Comparison of ENCODE assay signal across 7 mouse cellular contexts in the genomic region with DNA sequence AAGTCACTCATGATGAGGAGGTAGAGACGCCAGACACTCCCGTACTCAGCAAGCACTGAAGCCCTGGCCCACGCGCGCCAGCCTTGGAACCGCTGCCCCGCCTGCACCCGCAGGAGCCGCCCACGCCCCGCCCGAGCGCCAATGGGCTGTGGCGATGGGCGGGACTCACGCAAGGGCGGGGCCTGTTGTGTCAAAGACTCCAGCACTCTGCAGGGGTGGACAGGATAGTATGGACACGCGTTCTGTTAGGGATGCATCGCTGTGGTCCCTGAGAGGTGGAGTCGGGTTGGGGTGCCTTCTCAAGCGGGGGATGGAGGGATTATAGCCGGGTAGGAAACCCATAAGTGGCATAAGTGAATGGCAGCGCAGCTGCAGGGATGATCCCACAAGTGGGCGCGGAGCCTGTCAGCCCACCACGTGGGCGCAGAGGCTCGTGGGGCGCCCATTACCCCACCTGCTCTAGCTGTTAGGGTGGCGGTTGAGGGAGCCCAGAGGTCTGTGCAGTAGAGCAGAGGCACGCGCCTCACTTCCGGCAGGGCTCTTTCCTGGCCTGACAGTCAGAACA. TPM values are rescaled to one million over a fixed set of nuclear protein-coding genes. Genes with fewer than 3 reads are reported as not detected.
DNase-seq lines count a peak whose midpoint lies in the region; ATAC-seq and TF ChIP-seq lines count a peak whose summit lies in the region.

A gene (minus strand): TSS at position 109 of the 565 bp plus-strand sequence.

- peaks cover 9% of the 10 kb centered on the region; the same call in 1 of the 2 replicates for H3K27me3 ChIP-seq in embryonic facial prominence, embryonic 12.5 days
- no peaks in the 10 kb centered on the region for H3K27me3 ChIP-seq in kidney, adult 2 months (replicated peaks; ENCODE audit: control insufficient read depth, insufficient read depth, low read length)
- peaks cover 18% of the 10 kb centered on the region for H3K27me3 ChIP-seq in limb, embryonic 12.5 days
- H3K27me3 ChIP-seq in midbrain, embryonic 15.5 days (replicated peaks), result no peaks in the 10 kb centered on the region
- H3K27me3 ChIP-seq in spleen, adult 2 months (ENCODE audit: control insufficient read depth, insufficient read depth, low read length), result no peaks in the 10 kb centered on the region

- H3K4me1 ChIP-seq in embryonic facial prominence, embryonic 12.5 days, result peaks cover 8% of the 10 kb centered on the region
- H3K4me1 ChIP-seq in kidney, adult 2 months (ENCODE audit: control insufficient read depth, insufficient read depth, low read length), result no peaks in the 10 kb centered on the region
- peaks cover 11% of the 10 kb centered on the region; the same call in 1 of the 2 replicates for H3K4me1 ChIP-seq in limb, embryonic 12.5 days (replicated peaks)
- H3K4me1 ChIP-seq in midbrain, embryonic 15.5 days, result peaks cover 16% of the 10 kb centered on the region
- no peaks in the 10 kb centered on the region; the same call in 1 of the 2 replicates for H3K4me1 ChIP-seq in spleen, adult 2 months (ENCODE audit: control insufficient read depth, insufficient read depth, insufficient read length)

- H3K9ac ChIP-seq in embryonic facial prominence, embryonic 12.5 days, result peak within 1 kb of the TSS; percentile 58
- H3K9ac ChIP-seq in limb, embryonic 12.5 days (replicated peaks), result peak within 1 kb of the TSS; percentile 62
- peak within 1 kb of the TSS; percentile 66 for H3K9ac ChIP-seq in midbrain, embryonic 15.5 days

- DNase-seq in adrenal gland, postnatal 25 days, result peak; percentile 95
- DNase-seq in heart, adult 18-20 months, result peak; percentile 95 to 96
- peak; percentile 93 for DNase-seq in kidney, adult 2 months
- DNase-seq in spleen, adult 2 months (ENCODE audit: low read depth in 1 of 2, low spot score in 2 of 2), result peak; percentile 65 to 90

- peak; percentile 37 for TF ChIP-seq POLR2A in kidney, adult 2 months (IDR thresholded peaks at IDR 0.05; ENCODE audit: low read depth, low read length)
- no peak; the same call in 1 of the 2 replicates for TF ChIP-seq POLR2A in spleen, adult 2 months (IDR thresholded peaks at IDR 0.05; ENCODE audit: low read depth, low read length)

- H3K4me2 ChIP-seq in embryonic facial prominence, embryonic 12.5 days (replicated peaks), result peak within 1 kb of the TSS; percentile 100
- peak within 1 kb of the TSS; percentile 99 for H3K4me2 ChIP-seq in limb, embryonic 12.5 days
- peak within 1 kb of the TSS; percentile 80 for H3K4me2 ChIP-seq in midbrain, embryonic 15.5 days

- no peaks in the 10 kb centered on the region for H3K9me3 ChIP-seq in embryonic facial prominence, embryonic 12.5 days
- no peaks in the 10 kb centered on the region for H3K9me3 ChIP-seq in limb, embryonic 12.5 days
- H3K9me3 ChIP-seq in midbrain, embryonic 15.5 days, result no peaks in the 10 kb centered on the region

- TF ChIP-seq CTCF in kidney, adult 2 months (conservative IDR thresholded peaks at IDR 0.05; ENCODE audit: insufficient read depth, insufficient read length, low read depth, low read length), result no peak
- TF ChIP-seq CTCF in spleen, adult 2 months (IDR thresholded peaks at IDR 0.05; ENCODE audit: extremely low read depth, insufficient read depth, insufficient read length, insufficient replicate concordance), result no peak

- H3K27ac ChIP-seq in embryonic facial prominence, embryonic 12.5 days, result no peak within 1 kb of the TSS
- H3K27ac ChIP-seq in kidney, adult 2 months (ENCODE audit: insufficient read depth, low read depth, low read length), result peak within 1 kb of the TSS; percentile 71
- H3K27ac ChIP-seq in limb, embryonic 12.5 days, result no peak within 1 kb of the TSS
- peak within 1 kb of the TSS; percentile 81 for H3K27ac ChIP-seq in midbrain, embryonic 15.5 days
- H3K27ac ChIP-seq in spleen, adult 2 months (ENCODE audit: insufficient read depth, low read length), result peak within 1 kb of the TSS; percentile 70

- peak within 1 kb of the TSS; percentile 50 for H3K4me3 ChIP-seq in embryonic facial prominence, embryonic 12.5 days
- peak within 1 kb of the TSS; percentile 76 for H3K4me3 ChIP-seq in kidney, adult 2 months (ENCODE audit: insufficient read depth, low read depth, low read length)
- peak within 1 kb of the TSS; percentile 53 for H3K4me3 ChIP-seq in limb, embryonic 12.5 days (replicated peaks)
- H3K4me3 ChIP-seq in midbrain, embryonic 15.5 days, result peak within 1 kb of the TSS; percentile 68
- peak within 1 kb of the TSS; percentile 73 for H3K4me3 ChIP-seq in spleen, adult 2 months (ENCODE audit: extremely low read depth, insufficient read depth, insufficient read length)

- peak; percentile 96 for ATAC-seq in embryonic facial prominence, embryonic 12.5 days (ENCODE audit: insufficient number of reproducible peaks, insufficient read depth, low FRiP score, low TSS enrichment)
- ATAC-seq in limb, embryonic 12.5 days (ENCODE audit: insufficient number of reproducible peaks, insufficient read depth, low FRiP score, low TSS enrichment, low read depth), result peak; percentile 96
- peak; percentile 95 for ATAC-seq in midbrain, embryonic 15.5 days (replicated peaks)

- 1% methylated on average over 34 of the region's 34 CpGs for WGBS in embryonic facial prominence, embryonic 12.5 days
- 4% methylated on average over 34 of the region's 34 CpGs for WGBS in kidney, adult 2 months
- 4% methylated on average over 34 of the region's 34 CpGs for WGBS in limb, embryonic 12.5 days
- WGBS in midbrain, embryonic 15.5 days, result under 1% methylated on average over 34 of the region's 34 CpGs
- under 1% methylated on average over 34 of the region's 34 CpGs for WGBS in spleen, adult 2 months

- H3K36me3 ChIP-seq in embryonic facial prominence, embryonic 12.5 days, result no peaks in the 10 kb centered on the region
- H3K36me3 ChIP-seq in kidney, adult 2 months (ENCODE audit: control insufficient read depth, insufficient read depth, low read length), result no peaks in the 10 kb centered on the region
- H3K36me3 ChIP-seq in limb, embryonic 12.5 days, result no peaks in the 10 kb centered on the region
- H3K36me3 ChIP-seq in midbrain, embryonic 15.5 days (replicated peaks), result no peaks in the 10 kb centered on the region
- no peaks in the 10 kb centered on the region for H3K36me3 ChIP-seq in spleen, adult 2 months (ENCODE audit: control insufficient read depth, insufficient read depth, low read length)

RNA-seq across cellular contexts. Expression of the gene that starts here (rescaled TPM):
- 57.6 and 66.5 TPM in 2 replicates for total RNA-seq in adrenal gland, postnatal 25 days (2021)
- 15.2 and 18.7 TPM in 2 replicates for polyA plus RNA-seq in embryonic facial prominence, embryonic 12.5 days (2016; fragmentation: Nextera tagmentation; extraction: Ambion mirVana)
- total RNA-seq in heart, adult 18-20 months (2021), result 10 to 100 TPM; 34.3 to 38.6 TPM
- 69.4 and 74.6 TPM in 2 replicates for polyA plus RNA-seq in kidney, adult 2 months (2012; rRNA removed)
- polyA plus RNA-seq in limb, embryonic 12.5 days (2016; fragmentation: Nextera tagmentation; extraction: Ambion mirVana), result 8.7 and 10.2 TPM in 2 replicates
- 374 and 418 TPM in 2 replicates for polyA plus RNA-seq in midbrain, embryonic 15.5 days (2015; fragmentation: Nextera tagmentation; extraction: Ambion mirVana)
- polyA plus RNA-seq in spleen, adult 2 months (2012; rRNA removed), result 39.7 and 45.1 TPM in 2 replicates

Comparison
In these comparisons a context has a peak if more than half of its experiments do, and no peak if none do; other contexts are left out.
1. H3K27ac ChIP-seq: peak in kidney, adult 2 months (single experiment), midbrain, embryonic 15.5 days (single experiment) and spleen, adult 2 months (single experiment); none in embryonic facial prominence, embryonic 12.5 days (single experiment) and limb, embryonic 12.5 days (single experiment).
2. Peak in every context shown above with its lines, with median percentiles within 50 percentile points of each other: DNase-seq, ATAC-seq, H3K4me2 ChIP-seq, H3K4me3 ChIP-seq and H3K9ac ChIP-seq.